Mouse (Mus musculus) cerebellum, adult 2 months (tissue): ENCODE results near the gene Ift43.

Experiments used
- CTCF ChIP-seq: fragments of 200-500 bp; IDR thresholded peaks from 2 replicates; pipeline ENCODE4 v1.5.1; 2011; ENCODE audit warnings: low read depth, mild to moderate bottlenecking, control low read depth, low read length, moderate library complexity, borderline replicate concordance; ENCODE audit not compliant: insufficient read depth
- POLR2A ChIP-seq: fragments of 200-500 bp; IDR thresholded peaks from 2 replicates; pipeline ENCODE4 v1.6.1; 2011; ENCODE audit warnings: low read length, control low read depth, borderline replicate concordance; ENCODE audit not compliant: insufficient read depth

DNA sequence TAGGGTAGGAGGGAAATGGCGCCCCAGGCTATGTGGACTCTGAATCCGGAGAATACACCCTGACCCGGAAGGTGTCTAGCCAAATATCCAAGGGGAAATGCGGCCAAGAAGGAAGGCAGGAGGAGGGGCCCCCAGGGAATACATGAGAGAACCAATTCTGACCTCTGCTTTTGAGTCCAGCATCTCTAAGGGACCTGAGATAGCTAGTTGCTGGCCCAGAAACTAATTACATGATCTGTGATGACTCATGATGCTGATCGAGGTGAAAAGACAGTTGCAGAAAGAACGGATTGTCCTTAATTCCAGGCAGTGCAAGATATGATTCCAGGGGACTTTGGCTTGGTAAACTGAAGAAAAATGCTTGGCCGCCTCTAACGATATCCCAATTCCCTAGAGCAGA lies 25.4 kb upstream of the Ift43 start:
- TF ChIP-seq CTCF (no peak), POLR2A (no peak)
